In the genomic region with DNA sequence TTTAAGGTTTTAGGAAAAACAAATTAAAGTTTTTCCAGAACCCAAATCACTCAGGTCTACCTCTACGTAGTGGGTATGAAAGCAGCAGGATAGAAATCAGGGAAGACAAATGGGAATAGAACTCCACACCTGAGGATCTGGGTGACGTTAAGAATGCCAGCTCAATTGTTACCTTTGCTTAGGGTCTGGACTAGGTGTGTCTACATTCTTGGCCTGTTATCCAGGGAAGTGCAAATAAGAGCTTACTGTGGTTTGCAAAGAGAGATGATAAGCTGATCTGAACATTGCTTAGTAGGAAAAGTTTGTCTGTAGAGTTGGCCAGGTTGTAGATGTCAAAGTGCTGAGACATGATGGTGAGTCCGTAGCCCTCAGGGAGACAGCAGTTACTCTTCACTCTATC, we compare ENCODE assay signal across 23 mouse cellular contexts.
"Had no signal": no experiment of that assay in that cellular context is flagged by ENCODE, and none has a peak within 500 bp of the region (broad histone marks: within the 10 kb centered on the region; RNA-seq: fewer than 3 reads in every experiment).

No protein-coding gene starts in this region.

- H3K27me3 ChIP-seq: liver, embryonic 13.5 days; liver, embryonic 15.5 days; lung, embryonic 15.5 days; megakaryocyte, embryonic 14.5 days; midbrain, embryonic 12.5 days; neural tube, embryonic 13.5 days; neural tube, embryonic 15.5 days had no signal

- H3K27ac ChIP-seq: liver, embryonic 13.5 days; liver, embryonic 15.5 days; lung, embryonic 15.5 days; macrophage; midbrain, embryonic 12.5 days; neural tube, embryonic 13.5 days; neural tube, embryonic 15.5 days had no signal

- H3K36me3 ChIP-seq: liver, embryonic 13.5 days; liver, embryonic 15.5 days; lung, embryonic 15.5 days; midbrain, embryonic 12.5 days; neural tube, embryonic 13.5 days; neural tube, embryonic 15.5 days had no signal

- H3K9me3 ChIP-seq: liver, embryonic 13.5 days; liver, embryonic 15.5 days; lung, embryonic 15.5 days; midbrain, embryonic 12.5 days; neural tube, embryonic 13.5 days; neural tube, embryonic 15.5 days had no signal

- H3K4me3 ChIP-seq: liver, embryonic 13.5 days; liver, embryonic 15.5 days; lung, embryonic 15.5 days; megakaryocyte, embryonic 14.5 days; midbrain, embryonic 12.5 days; myocyte; neural tube, embryonic 13.5 days; neural tube, embryonic 15.5 days had no signal

- H3K9ac ChIP-seq: liver, embryonic 13.5 days; liver, embryonic 15.5 days; liver, postnatal 0 days; lung, embryonic 15.5 days; midbrain, embryonic 12.5 days; neural tube, embryonic 13.5 days; neural tube, embryonic 15.5 days had no signal

- DNase-seq: liver, embryonic 13.5 days; liver, postnatal 0 days; lung, adult 2 months; lung, postnatal 10 days; midbrain, embryonic 14.5 days; retina, postnatal 1 day; right cerebral cortex, adult 18-20 months; right cerebral cortex, postnatal 25 days; right cerebral cortex, postnatal 4 days; spleen, adult 18-20 months; thymus, adult 18-20 months; thymus, postnatal 14 days; thymus, postnatal 4 days had no signal

- ATAC-seq: liver, postnatal 0 days; midbrain, embryonic 16.5 days had no signal

- H3K4me2 ChIP-seq: liver, embryonic 11.5 days; liver, embryonic 13.5 days; liver, embryonic 15.5 days; lung, embryonic 15.5 days; midbrain, embryonic 12.5 days; neural tube, embryonic 13.5 days; neural tube, embryonic 15.5 days had no signal

- H3K4me1 ChIP-seq: liver, embryonic 13.5 days; liver, embryonic 15.5 days; lung, embryonic 15.5 days; megakaryocyte, embryonic 14.5 days; midbrain, embryonic 12.5 days; neural tube, embryonic 13.5 days; neural tube, embryonic 15.5 days had no signal
